Mouse (Mus musculus): ENCODE measurements at regions not wholly inside any gene's neighbourhood (a gene's known extent, or its start where the extent isn't known, plus 50 kb on each side); places are given as distances from the start of the nearest gene placed in this dataset.

GRCm38 (mm10) chr15:62118997-62119396, 1196.2 kb upstream of the A1bg start:
- Histone ChIP-seq H3K27me3 (ENCODE audit: control insufficient read depth, insufficient read depth, low read length) (no peaks in the 10 kb centered on the region), H3K27ac (ENCODE audit: control insufficient read depth, insufficient read depth, low read length) (no peak overlapping the region), H3K36me3 (ENCODE audit: control insufficient read depth, insufficient read depth, low read length) (no peaks in the 10 kb centered on the region), H3K4me1 (replicated peaks; ENCODE audit: control insufficient read depth, insufficient read depth, low read length) (no peaks in the 10 kb centered on the region), H3K4me3 (ENCODE audit: control insufficient read depth, insufficient read depth, low read length) (no peak overlapping the region)
- DNase-seq = no peak
- WGBS = 95% methylated on average over 10 of the region's 10 CpGs
- TF ChIP-seq POLR2A (IDR thresholded peaks at IDR 0.05; ENCODE audit: control insufficient read depth, extremely low read depth, insufficient read depth, low read length, poor library complexity) (no peak), CTCF (IDR thresholded peaks at IDR 0.05; ENCODE audit: borderline replicate concordance, control insufficient read depth, extremely low read depth, insufficient read depth, low read length, poor library complexity) (no peak)

- Histone ChIP-seq H3K36me3 (ENCODE audit: control insufficient read depth, insufficient read depth, low read length) (no peaks in the 10 kb centered on the region), H3K27ac (ENCODE audit: control insufficient read depth, insufficient read depth, low read length) (no peak overlapping the region), H3K4me3 (ENCODE audit: control insufficient read depth, insufficient read depth, low read length) (no peak overlapping the region), H3K27me3 (ENCODE audit: control insufficient read depth, insufficient read depth, low read length) (no peaks in the 10 kb centered on the region), H3K4me1 (replicated peaks; ENCODE audit: control insufficient read depth, insufficient read depth, low read length) (no peaks in the 10 kb centered on the region)
- TF ChIP-seq POLR2A (IDR thresholded peaks at IDR 0.05; ENCODE audit: control insufficient read depth, extremely low read depth, insufficient read depth, low read length, poor library complexity) (no peak), CTCF (IDR thresholded peaks at IDR 0.05; ENCODE audit: borderline replicate concordance, control insufficient read depth, extremely low read depth, insufficient read depth, low read length, poor library complexity) (no peak)
- 40% methylated on average over 1 of the region's 1 CpGs for WGBS
- DNase-seq = no peak
These were observed 1193.4 kb upstream of the A1bg start for GRCm38 (mm10) chr15:62116184-62116583.

- Histone ChIP-seq H3K27me3 (ENCODE audit: control insufficient read depth, insufficient read depth, low read length) (no peaks in the 10 kb centered on the region), H3K27ac (ENCODE audit: control insufficient read depth, insufficient read depth, low read length) (no peak overlapping the region), H3K36me3 (ENCODE audit: control insufficient read depth, insufficient read depth, low read length) (no peaks in the 10 kb centered on the region), H3K4me1 (replicated peaks; ENCODE audit: control insufficient read depth, insufficient read depth, low read length) (no peaks in the 10 kb centered on the region), H3K4me3 (ENCODE audit: control insufficient read depth, insufficient read depth, low read length) (no peak overlapping the region)
- TF ChIP-seq CTCF (IDR thresholded peaks at IDR 0.05; ENCODE audit: borderline replicate concordance, control insufficient read depth, extremely low read depth, insufficient read depth, low read length, poor library complexity) (no peak), POLR2A (IDR thresholded peaks at IDR 0.05; ENCODE audit: control insufficient read depth, extremely low read depth, insufficient read depth, low read length, poor library complexity) (no peak)
- WGBS = 92% methylated on average over 4 of the region's 4 CpGs
- no peak for DNase-seq
These were observed 1192.0 kb upstream of the A1bg start for GRCm38 (mm10) chr15:62114815-62115214.

- DNase-seq = no peak
- H3K27ac ChIP-seq (ENCODE audit: control insufficient read depth, insufficient read depth, low read length) = no peak overlapping the region
- WGBS = 96% methylated on average over 2 of the region's 2 CpGs
- H3K4me3 ChIP-seq (ENCODE audit: control insufficient read depth, insufficient read depth, low read length) = no peak overlapping the region
- H3K27me3 ChIP-seq (ENCODE audit: control insufficient read depth, insufficient read depth, low read length) = no peaks in the 10 kb centered on the region
- TF ChIP-seq CTCF (IDR thresholded peaks at IDR 0.05; ENCODE audit: borderline replicate concordance, control insufficient read depth, extremely low read depth, insufficient read depth, low read length, poor library complexity) (no peak), POLR2A (IDR thresholded peaks at IDR 0.05; ENCODE audit: control insufficient read depth, extremely low read depth, insufficient read depth, low read length, poor library complexity) (no peak)
- H3K36me3 ChIP-seq (ENCODE audit: control insufficient read depth, insufficient read depth, low read length) = no peaks in the 10 kb centered on the region
- no peaks in the 10 kb centered on the region for H3K4me1 ChIP-seq (replicated peaks; ENCODE audit: control insufficient read depth, insufficient read depth, low read length)
These were observed 1189.3 kb upstream of the A1bg start for GRCm38 (mm10) chr15:62112151-62112550.

- no peaks in the 10 kb centered on the region for H3K36me3 ChIP-seq (ENCODE audit: control insufficient read depth, insufficient read depth, low read length)
- no peaks in the 10 kb centered on the region for H3K27me3 ChIP-seq (ENCODE audit: control insufficient read depth, insufficient read depth, low read length)
- no peak for TF ChIP-seq POLR2A (IDR thresholded peaks at IDR 0.05; ENCODE audit: control insufficient read depth, extremely low read depth, insufficient read depth, low read length, poor library complexity)
- TF ChIP-seq CTCF (IDR thresholded peaks at IDR 0.05; ENCODE audit: borderline replicate concordance, control insufficient read depth, extremely low read depth, insufficient read depth, low read length, poor library complexity) = no peak
- no peak overlapping the region for H3K4me3 ChIP-seq (ENCODE audit: control insufficient read depth, insufficient read depth, low read length)
- 93% methylated on average over 3 of the region's 3 CpGs for WGBS
- peaks cover 6% of the 10 kb centered on the region for H3K4me1 ChIP-seq (replicated peaks; ENCODE audit: control insufficient read depth, insufficient read depth, low read length)
- no peak overlapping the region for H3K27ac ChIP-seq (ENCODE audit: control insufficient read depth, insufficient read depth, low read length)
- no peak for DNase-seq
These were observed 1185.2 kb upstream of the A1bg start for GRCm38 (mm10) chr15:62107976-62108375.

- Histone ChIP-seq H3K27me3 (ENCODE audit: control insufficient read depth, insufficient read depth, low read length) (no peaks in the 10 kb centered on the region), H3K27ac (ENCODE audit: control insufficient read depth, insufficient read depth, low read length) (no peak overlapping the region), H3K4me3 (ENCODE audit: control insufficient read depth, insufficient read depth, low read length) (no peak overlapping the region), H3K4me1 (replicated peaks; ENCODE audit: control insufficient read depth, insufficient read depth, low read length) (peaks cover 6% of the 10 kb centered on the region), H3K36me3 (ENCODE audit: control insufficient read depth, insufficient read depth, low read length) (no peaks in the 10 kb centered on the region)
- DNase-seq = peak; percentile 10
- WGBS = 65% methylated on average over 5 of the region's 5 CpGs
- TF ChIP-seq POLR2A (IDR thresholded peaks at IDR 0.05; ENCODE audit: control insufficient read depth, extremely low read depth, insufficient read depth, low read length, poor library complexity) (no peak), CTCF (IDR thresholded peaks at IDR 0.05; ENCODE audit: borderline replicate concordance, control insufficient read depth, extremely low read depth, insufficient read depth, low read length, poor library complexity) (no peak)
These were observed 1183.7 kb upstream of the A1bg start for GRCm38 (mm10) chr15:62106518-62106975.

GRCm38 (mm10) chr15:62105483-62105882, 1182.7 kb upstream of the A1bg start:
- no peaks in the 10 kb centered on the region for H3K27me3 ChIP-seq (ENCODE audit: control insufficient read depth, insufficient read depth, low read length)
- H3K4me3 ChIP-seq (ENCODE audit: control insufficient read depth, insufficient read depth, low read length) = no peak overlapping the region
- TF ChIP-seq CTCF (IDR thresholded peaks at IDR 0.05; ENCODE audit: borderline replicate concordance, control insufficient read depth, extremely low read depth, insufficient read depth, low read length, poor library complexity) (no peak), POLR2A (IDR thresholded peaks at IDR 0.05; ENCODE audit: control insufficient read depth, extremely low read depth, insufficient read depth, low read length, poor library complexity) (no peak)
- no peak for DNase-seq
- peaks cover 6% of the 10 kb centered on the region for H3K4me1 ChIP-seq (replicated peaks; ENCODE audit: control insufficient read depth, insufficient read depth, low read length)
- H3K36me3 ChIP-seq (ENCODE audit: control insufficient read depth, insufficient read depth, low read length) = no peaks in the 10 kb centered on the region
- H3K27ac ChIP-seq (ENCODE audit: control insufficient read depth, insufficient read depth, low read length) = no peak overlapping the region
- WGBS = 94% methylated on average over 9 of the region's 9 CpGs
